In the genomic region with DNA sequence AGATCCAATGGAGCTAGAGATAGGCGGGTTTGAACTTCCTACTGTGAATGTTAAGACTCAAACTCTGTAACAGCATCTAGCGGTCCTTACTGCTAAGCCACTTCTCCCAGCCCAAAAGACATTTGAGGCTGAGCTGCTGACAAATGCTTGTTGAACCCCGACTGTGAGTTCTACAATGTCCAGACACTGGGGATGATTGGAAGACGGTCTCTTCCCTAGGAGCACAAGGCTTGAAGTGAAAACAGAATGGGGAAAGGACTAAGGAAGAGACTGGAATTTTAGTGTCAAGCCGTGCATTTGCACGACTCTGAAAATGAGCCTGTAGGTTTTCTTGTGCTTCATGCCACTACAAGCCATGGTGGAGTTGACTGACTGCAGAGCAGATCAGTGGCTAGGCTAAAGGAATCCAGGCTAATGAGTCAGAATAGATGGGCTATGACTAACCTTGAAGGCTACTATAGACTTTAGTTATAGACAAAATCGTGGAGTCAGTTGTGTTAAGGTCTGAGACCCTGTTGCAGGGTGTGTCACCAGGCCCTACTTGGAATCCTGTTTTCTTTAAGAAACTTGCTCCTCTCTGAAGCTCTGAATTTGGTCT, we compare ENCODE assay signal across 7 mouse cellular contexts. TPM values are rescaled to one million over a fixed set of nuclear protein-coding genes. Genes with fewer than 3 reads are reported as not detected.
DNase-seq lines count a peak whose midpoint lies in the region; ATAC-seq and TF ChIP-seq lines count a peak whose summit lies in the region.

No protein-coding gene starts in this region.

- WGBS in lung, postnatal 0 days = 57% methylated on average over 7 of the region's 7 CpGs
- 55% methylated on average over 7 of the region's 7 CpGs for WGBS in forebrain, embryonic 12.5 days
- WGBS in limb, embryonic 13.5 days = 59% methylated on average over 7 of the region's 7 CpGs
- WGBS in stomach, postnatal 0 days = 56% methylated on average over 7 of the region's 7 CpGs

- H3K36me3 ChIP-seq in lung, postnatal 0 days (ENCODE audit: insufficient read depth, low read length) = 0 out of 2 replicates have a peak, but pooled peaks cover 4% of the 10 kb centered on the region
- H3K36me3 ChIP-seq in forebrain, embryonic 12.5 days (replicated peaks) = peaks cover 21% of the 10 kb centered on the region
- H3K36me3 ChIP-seq in limb, embryonic 13.5 days = peaks cover 18% of the 10 kb centered on the region
- 0 out of 2 replicates have a peak, but pooled peaks cover 3% of the 10 kb centered on the region for H3K36me3 ChIP-seq in stomach, postnatal 0 days (ENCODE audit: control insufficient read depth, insufficient read depth, low read length)

- H3K4me3 ChIP-seq in lung, postnatal 0 days (ENCODE audit: low read depth, low read length) = peak overlapping the region; percentile 81
- peak overlapping the region; percentile 95 for H3K4me3 ChIP-seq in forebrain, embryonic 12.5 days (replicated peaks)
- H3K4me3 ChIP-seq in limb, embryonic 13.5 days = peak overlapping the region; percentile 95
- peak overlapping the region; percentile 75 for H3K4me3 ChIP-seq in stomach, postnatal 0 days (ENCODE audit: low read depth, low read length)

- no peak for ATAC-seq in lung, postnatal 0 days
- no peak for ATAC-seq in forebrain, embryonic 12.5 days (ENCODE audit: low FRiP score)
- ATAC-seq in limb, embryonic 13.5 days (ENCODE audit: low FRiP score, low read depth) = no peak
- no peak for ATAC-seq in stomach, postnatal 0 days (ENCODE audit: low FRiP score, low TSS enrichment)

- H3K27ac ChIP-seq in lung, postnatal 0 days (ENCODE audit: low read length) = no peak overlapping the region
- no peak overlapping the region for H3K27ac ChIP-seq in forebrain, embryonic 12.5 days
- H3K27ac ChIP-seq in limb, embryonic 13.5 days = no peak overlapping the region
- H3K27ac ChIP-seq in stomach, postnatal 0 days (replicated peaks) = no peak overlapping the region

- no peak for TF ChIP-seq CTCF in lung, postnatal 0 days (IDR thresholded peaks at IDR 0.05)
- no peak for TF ChIP-seq CTCF in stomach, postnatal 0 days (IDR thresholded peaks at IDR 0.05; ENCODE audit: low read depth)

- no peak for DNase-seq in lung, postnatal 0 days (ENCODE audit: low spot score)
- DNase-seq in lung, postnatal 4 days = no peak
- DNase-seq in stomach, postnatal 0 days (ENCODE audit: low spot score) = no peak
- no peak for DNase-seq in layer of hippocampus, postnatal 14 days (ENCODE audit: low spot score in 2 of 2)
- DNase-seq in urinary bladder, adult 18-20 months (ENCODE audit: low spot score in 2 of 2) = no peak

- no peaks in the 10 kb centered on the region for H3K27me3 ChIP-seq in lung, postnatal 0 days (replicated peaks; ENCODE audit: insufficient read depth, low read length)
- H3K27me3 ChIP-seq in forebrain, embryonic 12.5 days = 0 out of 2 replicates have a peak, but pooled peaks cover 4% of the 10 kb centered on the region
- no peaks in the 10 kb centered on the region for H3K27me3 ChIP-seq in limb, embryonic 13.5 days
- H3K27me3 ChIP-seq in stomach, postnatal 0 days (ENCODE audit: control insufficient read depth, insufficient read depth, low read length) = no peaks in the 10 kb centered on the region

- TF ChIP-seq EP300 in lung, postnatal 0 days (IDR thresholded peaks at IDR 0.05) = no peak
- no peak for TF ChIP-seq EP300 in stomach, postnatal 0 days (optimal IDR thresholded peaks at IDR 0.05)

- peak overlapping the region; percentile 78 for H3K4me2 ChIP-seq in lung, postnatal 0 days (replicated peaks; ENCODE audit: low read depth, low read length)
- H3K4me2 ChIP-seq in forebrain, embryonic 12.5 days = peak overlapping the region; percentile 79
- peak overlapping the region; percentile 75 for H3K4me2 ChIP-seq in limb, embryonic 13.5 days (replicated peaks)
- H3K4me2 ChIP-seq in stomach, postnatal 0 days (replicated peaks; ENCODE audit: low read depth) = peak overlapping the region; percentile 87

- no peaks in the 10 kb centered on the region for H3K9me3 ChIP-seq in lung, postnatal 0 days (ENCODE audit: low read length)
- no peaks in the 10 kb centered on the region for H3K9me3 ChIP-seq in forebrain, embryonic 12.5 days
- H3K9me3 ChIP-seq in limb, embryonic 13.5 days = no peaks in the 10 kb centered on the region
- H3K9me3 ChIP-seq in stomach, postnatal 0 days (ENCODE audit: control insufficient read depth, low read length) = no peaks in the 10 kb centered on the region

- no peaks in the 10 kb centered on the region; the same call in 1 of the 2 replicates for H3K4me1 ChIP-seq in lung, postnatal 0 days (ENCODE audit: insufficient read depth, low read depth, low read length)
- peaks cover 22% of the 10 kb centered on the region for H3K4me1 ChIP-seq in forebrain, embryonic 12.5 days
- H3K4me1 ChIP-seq in limb, embryonic 13.5 days = peaks cover 22% of the 10 kb centered on the region
- H3K4me1 ChIP-seq in stomach, postnatal 0 days (replicated peaks; ENCODE audit: control insufficient read depth, insufficient read depth) = no peaks in the 10 kb centered on the region

- no peak overlapping the region for H3K9ac ChIP-seq in lung, postnatal 0 days (replicated peaks; ENCODE audit: low read depth)
- H3K9ac ChIP-seq in forebrain, embryonic 12.5 days = peak overlapping the region; percentile 26; the same call in 1 of the 2 replicates
- H3K9ac ChIP-seq in limb, embryonic 13.5 days = peak overlapping the region; percentile 93
- 0 out of 2 replicates have a peak overlapping the region, but pooled peaks have one; percentile 27 for H3K9ac ChIP-seq in stomach, postnatal 0 days (ENCODE audit: low read length)

RNA-seq across cellular contexts. Expression of gene Znhit3, which starts 0.6 kb away (rescaled TPM):
- 24.1 and 27.5 TPM in 2 replicates for polyA plus RNA-seq in lung, postnatal 0 days (2015; fragmentation: Nextera tagmentation; extraction: Ambion mirVana)
- 65.9 and 67.6 TPM in 2 replicates for polyA plus RNA-seq in forebrain, embryonic 12.5 days (2016; fragmentation: Nextera tagmentation; extraction: Ambion mirVana)
- polyA plus RNA-seq in limb, embryonic 13.5 days (2015; fragmentation: Nextera tagmentation; extraction: Ambion mirVana) = 61.8 and 68.3 TPM in 2 replicates
- 27.9 and 28.6 TPM in 2 replicates for polyA plus RNA-seq in stomach, postnatal 0 days (2015; fragmentation: Nextera tagmentation; extraction: Ambion mirVana)
- total RNA-seq in layer of hippocampus, postnatal 14 days (2021) = 10 to 100 TPM; 27.0 to 29.6 TPM

RNA-seq across cellular contexts. Expression of gene Pigw, which starts 36.7 kb away (rescaled TPM):
- 1.1 and 1.5 TPM in 2 replicates for polyA plus RNA-seq in lung, postnatal 0 days (2015; fragmentation: Nextera tagmentation; extraction: Ambion mirVana)
- 2.9 and 3.5 TPM in 2 replicates for polyA plus RNA-seq in forebrain, embryonic 12.5 days (2016; fragmentation: Nextera tagmentation; extraction: Ambion mirVana)
- 2.4 and 2.6 TPM in 2 replicates for polyA plus RNA-seq in limb, embryonic 13.5 days (2015; fragmentation: Nextera tagmentation; extraction: Ambion mirVana)
- polyA plus RNA-seq in stomach, postnatal 0 days (2015; fragmentation: Nextera tagmentation; extraction: Ambion mirVana) = 1.8 and 2.4 TPM in 2 replicates
- total RNA-seq in layer of hippocampus, postnatal 14 days (2021) = 1 to 10 TPM; 7.3 to 8.7 TPM

RNA-seq across cellular contexts. Expression of gene Myo19, which starts 36.9 kb away (rescaled TPM):
- 2.6 and 3.3 TPM in 2 replicates for polyA plus RNA-seq in lung, postnatal 0 days (2015; fragmentation: Nextera tagmentation; extraction: Ambion mirVana)
- 8.3 and 9.7 TPM in 2 replicates for polyA plus RNA-seq in forebrain, embryonic 12.5 days (2016; fragmentation: Nextera tagmentation; extraction: Ambion mirVana)
- polyA plus RNA-seq in limb, embryonic 13.5 days (2015; fragmentation: Nextera tagmentation; extraction: Ambion mirVana) = 9.5 and 9.7 TPM in 2 replicates
- 5.7 and 7.3 TPM in 2 replicates for polyA plus RNA-seq in stomach, postnatal 0 days (2015; fragmentation: Nextera tagmentation; extraction: Ambion mirVana)
- 10 to 100 TPM; 10.1 to 12.2 TPM for total RNA-seq in layer of hippocampus, postnatal 14 days (2021)

RNA-seq across cellular contexts. Expression of gene Car4, which starts 40.8 kb away (rescaled TPM):
- 172 and 190 TPM in 2 replicates for polyA plus RNA-seq in lung, postnatal 0 days (2015; fragmentation: Nextera tagmentation; extraction: Ambion mirVana)
- 1.4 and 1.6 TPM in 2 replicates for polyA plus RNA-seq in forebrain, embryonic 12.5 days (2016; fragmentation: Nextera tagmentation; extraction: Ambion mirVana)
- 0.23 and 0.26 TPM in 2 replicates for polyA plus RNA-seq in limb, embryonic 13.5 days (2015; fragmentation: Nextera tagmentation; extraction: Ambion mirVana)
- 1.3 and 1.5 TPM in 2 replicates for polyA plus RNA-seq in stomach, postnatal 0 days (2015; fragmentation: Nextera tagmentation; extraction: Ambion mirVana)
- total RNA-seq in layer of hippocampus, postnatal 14 days (2021) = 10 to 100 TPM; 80.0 to 91.7 TPM

RNA-seq across cellular contexts. Expression of gene Ggnbp2, which starts 46.2 kb away (rescaled TPM):
- polyA plus RNA-seq in lung, postnatal 0 days (2015; fragmentation: Nextera tagmentation; extraction: Ambion mirVana) = 56.4 and 57.3 TPM in 2 replicates
- polyA plus RNA-seq in forebrain, embryonic 12.5 days (2016; fragmentation: Nextera tagmentation; extraction: Ambion mirVana) = 64.9 and 71.6 TPM in 2 replicates
- polyA plus RNA-seq in limb, embryonic 13.5 days (2015; fragmentation: Nextera tagmentation; extraction: Ambion mirVana) = 71.0 and 75.5 TPM in 2 replicates
- 40.6 and 44.5 TPM in 2 replicates for polyA plus RNA-seq in stomach, postnatal 0 days (2015; fragmentation: Nextera tagmentation; extraction: Ambion mirVana)
- total RNA-seq in layer of hippocampus, postnatal 14 days (2021) = 10 to 100 TPM; 77.0 to 79.0 TPM
